Mouse (Mus musculus): Measurements from ENCODE around the gene Srek1. TPM values are rescaled to one million over a fixed set of nuclear protein-coding genes. Genes with fewer than 3 reads are reported as not detected.

The Srek1 gene
- polyA plus RNA-seq, 1 experiment from 2014 or later, result 35.1 TPM

DNA sequence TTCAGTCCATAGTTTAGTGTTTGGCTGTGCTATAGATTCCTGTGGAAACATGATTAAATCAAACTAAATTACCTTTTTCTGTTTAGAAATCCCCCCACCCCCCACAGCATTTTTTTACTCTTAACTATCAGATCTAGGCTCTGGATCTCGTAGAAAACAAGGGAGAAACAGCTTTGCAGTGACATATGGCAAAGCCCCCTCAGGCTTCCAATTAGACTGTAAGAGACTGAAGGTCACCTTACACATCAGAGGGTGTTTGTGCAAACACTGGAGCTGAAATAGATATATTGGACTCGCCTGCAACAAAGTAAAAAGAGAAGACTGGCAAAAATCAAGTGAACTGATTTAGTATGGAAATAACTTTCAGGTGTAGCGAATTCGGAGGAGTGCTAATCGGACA, 29.3 kb upstream of the Srek1 start:
- 80% methylated on average over 5 of the region's 5 CpGs for WGBS
- no peak for TF ChIP-seq EP300 (IDR thresholded peaks at IDR 0.05)
- no peak for TF ChIP-seq CTCF (IDR thresholded peaks at IDR 0.05)
- DNase-seq (ENCODE audit: low spot score) (no peak), ATAC-seq (no peak)
- H3K27me3 ChIP-seq (replicated peaks; ENCODE audit: insufficient read depth, low read length), result no peaks in the 10 kb centered on the region
- H3K27ac ChIP-seq (ENCODE audit: low read length), result no peak overlapping the region
- H3K4me2 ChIP-seq (replicated peaks; ENCODE audit: low read depth, low read length), result no peak overlapping the region
- no peaks in the 10 kb centered on the region for H3K4me1 ChIP-seq (ENCODE audit: insufficient read depth, low read depth, low read length)
- no peak overlapping the region for H3K9ac ChIP-seq (replicated peaks; ENCODE audit: low read depth)
- H3K36me3 ChIP-seq (ENCODE audit: insufficient read depth, low read length), result no peaks in the 10 kb centered on the region
- no peaks in the 10 kb centered on the region for H3K9me3 ChIP-seq (ENCODE audit: low read length)
- H3K4me3 ChIP-seq (ENCODE audit: low read depth, low read length), result no peak overlapping the region

DNA sequence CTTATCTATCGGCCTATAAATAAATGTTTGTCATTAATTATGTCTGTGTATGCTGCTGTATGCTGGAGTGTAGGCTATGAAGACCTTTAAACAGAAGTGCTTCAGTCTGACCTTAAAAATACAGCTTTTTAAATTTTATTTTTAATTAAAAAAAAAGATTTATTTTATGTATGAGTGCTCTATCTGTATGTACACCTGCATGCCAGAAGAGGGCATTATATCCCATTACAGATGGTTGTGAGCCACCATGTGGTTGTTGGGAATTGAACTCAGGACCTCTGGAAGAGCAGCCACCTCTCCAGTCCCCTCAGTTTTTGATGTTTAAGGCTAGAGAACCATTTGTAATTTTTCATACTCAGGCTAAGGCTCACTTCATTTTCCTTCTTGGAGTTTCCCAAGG, 26.6 kb upstream of the Srek1 start:
- DNase-seq (ENCODE audit: low spot score), result no peak
- no peak for TF ChIP-seq CTCF (IDR thresholded peaks at IDR 0.05)
- 82% methylated on average over 1 of the region's 1 CpGs for WGBS
- no peak overlapping the region for H3K4me2 ChIP-seq (replicated peaks; ENCODE audit: low read depth, low read length)
- no peaks in the 10 kb centered on the region for H3K4me1 ChIP-seq (ENCODE audit: insufficient read depth, low read depth, low read length)
- no peaks in the 10 kb centered on the region for H3K27me3 ChIP-seq (replicated peaks; ENCODE audit: insufficient read depth, low read length)
- no peaks in the 10 kb centered on the region for H3K36me3 ChIP-seq (ENCODE audit: insufficient read depth, low read length)
- H3K9me3 ChIP-seq (ENCODE audit: low read length), result no peaks in the 10 kb centered on the region
- no peak overlapping the region for H3K4me3 ChIP-seq (ENCODE audit: low read depth, low read length)
- no peak overlapping the region for H3K9ac ChIP-seq (replicated peaks; ENCODE audit: low read depth)
- H3K27ac ChIP-seq (ENCODE audit: low read length), result no peak overlapping the region
- no peak for ATAC-seq

DNA sequence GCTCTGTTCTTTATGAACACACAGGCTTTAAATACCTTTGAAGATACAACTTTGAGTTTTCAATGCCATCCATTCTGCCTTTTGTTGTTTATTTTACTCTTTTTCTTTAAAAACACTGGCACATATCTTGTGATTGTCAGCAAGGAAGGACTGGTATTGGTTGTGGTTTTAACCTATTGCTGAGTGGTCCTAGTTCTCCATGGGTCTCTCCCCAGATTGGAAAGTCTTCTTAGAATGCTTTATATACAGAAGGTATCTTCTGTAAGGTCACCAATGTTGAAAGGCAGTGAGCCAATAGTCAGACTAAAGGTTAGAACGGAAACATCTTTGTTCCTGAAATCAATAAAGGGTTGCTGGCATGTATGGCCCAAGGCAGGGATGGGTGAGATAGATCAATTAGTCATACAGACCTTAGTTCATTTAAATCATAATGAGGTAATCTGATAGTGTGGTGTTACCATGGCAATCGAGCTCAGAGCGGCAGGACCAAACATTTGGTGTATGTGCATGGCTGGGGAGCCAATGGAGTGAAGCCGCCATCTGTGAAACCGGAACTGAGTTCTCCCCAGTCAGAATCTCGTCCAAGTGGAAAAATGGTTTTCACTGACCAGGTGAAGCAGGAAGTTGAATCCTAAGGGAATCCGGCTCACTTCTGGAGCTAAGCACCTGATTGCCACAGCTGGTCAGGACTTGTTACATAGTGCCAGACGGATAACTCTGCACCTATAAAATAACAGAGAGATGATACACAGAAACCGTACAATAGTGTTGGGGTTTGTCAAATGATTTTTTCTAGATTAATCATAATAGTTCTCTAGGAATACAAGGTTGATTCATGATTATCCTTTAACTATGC, 20.5 kb upstream of the Srek1 start:
- ATAC-seq (no peak), DNase-seq (ENCODE audit: low spot score) (no peak)
- TF ChIP-seq EP300 (IDR thresholded peaks at IDR 0.05) (no peak), CTCF (IDR thresholded peaks at IDR 0.05) (no peak)
- Histone ChIP-seq H3K9me3 (ENCODE audit: low read length) (no peaks in the 10 kb centered on the region), H3K36me3 (ENCODE audit: insufficient read depth, low read length) (no peaks in the 10 kb centered on the region), H3K4me3 (ENCODE audit: low read depth, low read length) (no peak overlapping the region), H3K27me3 (replicated peaks; ENCODE audit: insufficient read depth, low read length) (no peaks in the 10 kb centered on the region), H3K4me1 (ENCODE audit: insufficient read depth, low read depth, low read length) (no peaks in the 10 kb centered on the region), H3K27ac (ENCODE audit: low read length) (no peak overlapping the region), H3K9ac (replicated peaks; ENCODE audit: low read depth) (no peak overlapping the region), H3K4me2 (replicated peaks; ENCODE audit: low read depth, low read length) (no peak overlapping the region)
- 79% methylated on average over 9 of the region's 9 CpGs for WGBS

DNA sequence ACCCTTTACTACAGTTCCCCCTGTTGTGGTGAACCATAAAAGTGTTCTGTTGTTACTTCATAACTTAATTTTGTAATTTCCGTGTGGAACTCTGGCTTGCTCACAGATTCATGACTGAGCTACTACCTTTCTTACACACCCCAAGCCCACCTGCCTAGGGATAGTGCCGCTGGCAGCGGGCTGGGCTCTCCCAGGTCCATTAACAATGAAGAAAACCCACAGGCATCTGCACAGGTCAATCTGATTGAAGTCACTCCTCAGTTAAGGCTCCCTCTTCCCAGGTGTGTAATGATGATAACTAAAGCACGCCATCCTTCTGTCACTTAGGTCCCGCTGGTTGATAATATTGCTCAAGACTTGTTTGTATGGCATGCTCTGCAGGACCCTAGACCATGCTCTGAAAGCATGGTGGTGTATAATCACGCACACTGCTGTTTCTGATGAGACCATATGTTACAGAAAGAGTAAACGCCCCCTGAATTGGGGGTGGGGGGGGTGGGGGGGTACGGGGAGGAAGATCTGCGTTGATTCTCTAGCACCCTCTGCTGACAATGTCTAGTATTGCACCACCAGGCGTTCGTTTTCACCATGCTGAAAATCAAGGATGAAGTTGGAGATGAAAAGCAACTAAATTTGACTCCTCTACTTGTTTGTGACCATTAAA, 5.6 kb upstream of the Srek1 start:
- no peak overlapping the region for H3K27ac ChIP-seq (ENCODE audit: low read length)
- no peak overlapping the region for H3K9ac ChIP-seq (replicated peaks; ENCODE audit: low read depth)
- TF ChIP-seq CTCF (IDR thresholded peaks at IDR 0.05) (peak; percentile 67), EP300 (IDR thresholded peaks at IDR 0.05) (no peak)
- no peaks in the 10 kb centered on the region for H3K27me3 ChIP-seq (replicated peaks; ENCODE audit: insufficient read depth, low read length)
- WGBS, result 28% methylated on average over 11 of the region's 11 CpGs
- H3K4me1 ChIP-seq (ENCODE audit: insufficient read depth, low read depth, low read length), result no peaks in the 10 kb centered on the region
- H3K4me2 ChIP-seq (replicated peaks; ENCODE audit: low read depth, low read length), result no peak overlapping the region
- H3K9me3 ChIP-seq (ENCODE audit: low read length), result no peaks in the 10 kb centered on the region
- DNase-seq (ENCODE audit: low spot score), result no peak
- H3K36me3 ChIP-seq (ENCODE audit: insufficient read depth, low read length), result no peaks in the 10 kb centered on the region
- H3K4me3 ChIP-seq (ENCODE audit: low read depth, low read length), result no peak overlapping the region
- no peak for ATAC-seq

DNA sequence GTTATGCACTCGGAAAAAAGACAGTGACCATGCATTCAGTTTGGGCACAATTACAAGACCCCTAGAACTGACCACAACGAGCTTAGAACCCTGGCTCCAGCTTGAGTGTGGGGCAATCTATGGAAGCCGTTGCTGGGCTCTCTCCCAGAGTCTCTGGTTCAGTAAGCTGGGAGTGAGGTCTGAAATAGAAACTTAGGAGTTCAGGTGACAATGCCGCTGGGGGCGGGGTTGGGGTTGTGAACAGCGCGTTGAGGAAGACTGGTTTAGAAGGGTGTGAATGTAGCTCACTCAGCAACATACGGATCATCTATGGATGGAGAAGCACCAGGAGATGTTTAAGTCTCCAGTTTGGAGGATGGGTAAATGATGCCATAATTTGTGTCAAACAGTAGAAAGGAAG, 2.7 kb upstream of the Srek1 start:
- Histone ChIP-seq H3K27ac (ENCODE audit: low read length) (no peak overlapping the region), H3K4me2 (replicated peaks; ENCODE audit: low read depth, low read length) (no peak overlapping the region), H3K9ac (replicated peaks; ENCODE audit: low read depth) (no peak overlapping the region), H3K27me3 (replicated peaks; ENCODE audit: insufficient read depth, low read length) (no peaks in the 10 kb centered on the region), H3K36me3 (ENCODE audit: insufficient read depth, low read length) (no peaks in the 10 kb centered on the region), H3K9me3 (ENCODE audit: low read length) (no peaks in the 10 kb centered on the region), H3K4me3 (ENCODE audit: low read depth, low read length) (no peak overlapping the region), H3K4me1 (ENCODE audit: insufficient read depth, low read depth, low read length) (peaks cover 10% of the 10 kb centered on the region)
- no peak for ATAC-seq
- WGBS, result 76% methylated on average over 8 of the region's 8 CpGs
- no peak for DNase-seq (ENCODE audit: low spot score)
- no peak for TF ChIP-seq CTCF (IDR thresholded peaks at IDR 0.05)
- TF ChIP-seq EP300 (IDR thresholded peaks at IDR 0.05), result no peak

DNA sequence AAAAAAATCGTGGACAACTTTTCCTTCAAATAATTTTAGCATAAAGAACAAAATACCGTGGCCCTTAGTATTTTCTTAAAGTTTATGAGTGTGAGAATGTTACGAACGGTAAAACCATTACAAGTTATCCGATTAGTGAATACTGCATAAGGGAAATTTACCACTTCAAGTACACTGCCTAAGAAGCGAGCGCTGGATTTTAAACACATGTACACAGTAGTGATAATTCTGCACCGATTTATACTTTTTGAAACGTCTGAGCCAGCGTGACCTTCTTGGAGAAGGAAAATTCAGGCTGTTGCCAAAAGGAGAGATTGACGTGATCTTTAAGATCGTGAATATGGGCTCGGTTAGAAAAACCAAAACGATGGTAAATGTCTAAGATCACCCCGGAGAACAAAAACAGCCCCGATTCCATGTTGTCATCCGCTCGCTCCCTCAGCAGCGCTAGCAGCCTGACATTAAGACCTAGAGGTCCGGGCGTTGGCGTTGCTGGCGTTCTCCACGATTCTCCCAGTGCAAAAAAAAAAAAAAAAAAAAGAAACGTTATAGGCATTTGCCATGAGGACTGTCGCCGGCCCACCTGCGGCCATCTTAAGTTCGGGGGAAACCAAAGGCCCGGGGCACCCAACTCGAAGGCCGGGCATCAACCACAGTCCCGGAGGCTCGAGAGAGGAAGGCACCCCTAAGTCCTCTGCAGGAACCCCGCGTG, 845 bp downstream of the Srek1 start:
- DNase-seq (ENCODE audit: low spot score), result peak; percentile 83
- Histone ChIP-seq H3K27me3 (replicated peaks; ENCODE audit: insufficient read depth, low read length) (no peaks in the 10 kb centered on the region), H3K9ac (replicated peaks; ENCODE audit: low read depth) (peak overlapping the region; percentile 82), H3K4me2 (replicated peaks; ENCODE audit: low read depth, low read length) (peak overlapping the region; percentile 53), H3K36me3 (ENCODE audit: insufficient read depth, low read length) (no peaks in the 10 kb centered on the region), H3K4me3 (ENCODE audit: low read depth, low read length) (peak overlapping the region; percentile 76), H3K27ac (ENCODE audit: low read length) (peak overlapping the region; percentile 98), H3K4me1 (ENCODE audit: insufficient read depth, low read depth, low read length) (peaks cover 10% of the 10 kb centered on the region), H3K9me3 (ENCODE audit: low read length) (no peaks in the 10 kb centered on the region)
- peak; percentile 69 for ATAC-seq
- no peak for TF ChIP-seq CTCF (IDR thresholded peaks at IDR 0.05)
- WGBS, result under 1% methylated on average over 34 of the region's 36 CpGs
